Mouse (Mus musculus): Measurements from ENCODE around the gene Atp6v0b.

DNA sequence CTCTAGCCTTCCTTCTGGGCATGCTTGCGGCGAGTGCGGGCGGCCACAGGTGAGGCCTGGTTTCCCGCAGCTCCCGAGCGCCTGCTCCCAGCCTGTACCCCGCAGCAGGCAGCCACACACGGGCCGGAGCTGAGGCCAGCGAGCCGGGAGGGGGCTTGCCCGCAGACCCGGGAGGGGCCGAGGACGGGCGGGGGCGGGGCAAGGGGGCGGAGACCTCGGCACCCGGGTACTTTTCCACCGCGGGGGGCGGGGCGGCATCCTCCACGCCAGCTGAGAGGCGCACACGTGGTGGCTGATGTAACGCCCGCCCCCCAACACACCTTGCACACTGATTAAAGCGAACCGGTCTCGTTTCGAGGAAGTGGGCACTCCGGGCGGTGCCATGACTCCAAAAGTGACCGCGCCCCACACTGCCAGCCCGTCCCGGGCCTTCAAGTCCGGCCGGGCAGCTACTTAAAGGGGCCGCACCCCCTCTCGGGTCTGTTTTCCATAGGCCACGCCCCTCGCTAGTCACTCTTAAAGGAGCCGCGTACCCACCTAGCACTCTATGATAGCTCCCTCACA is 50.8 kb downstream of the Atp6v0b start:
- TF ChIP-seq CTCF (IDR thresholded peaks at IDR 0.05; ENCODE audit: low read depth) (no peak), EP300 (optimal IDR thresholded peaks at IDR 0.05) (no peak)
